Mouse (Mus musculus) neural tube, embryonic 11.5 days (tissue): ENCODE measurements around the gene Nup153. TPM values are rescaled to one million over a fixed set of nuclear protein-coding genes. Genes with fewer than 3 reads are reported as not detected.

Experiments used
- ATAC-seq: fragments of 200-750 bp; cut with Nextera tagmentation; 2 replicates; pipeline ENCODE4 v1.8.0; 2017; ENCODE audit warnings: moderate number of reproducible peaks, mild to moderate bottlenecking, moderate TSS enrichment, moderate library complexity; ENCODE audit not compliant: insufficient read depth, low FRiP score, low TSS enrichment
- DNase-seq: peaks from one replicate; pipeline ENCODE4 v3.0.0-alpha.2; 2015; ENCODE audit warnings: low spot score
- H3K27ac ChIP-seq: fragments of 300-500 bp; sonication (generic); 2 replicates; pipeline ENCODE4 v1.5.1; 2014; ENCODE audit warnings: low read depth, mild to moderate bottlenecking, low read length
- H3K27me3 ChIP-seq: fragments of 300-500 bp; sonication (generic); 2 replicates; pipeline ENCODE4 v1.6.1; 2014; ENCODE audit warnings: mild to moderate bottlenecking, low read length, mixed read lengths; ENCODE audit not compliant: control insufficient read depth, insufficient read depth
- H3K36me3 ChIP-seq: fragments of 300-500 bp; sonication (generic); 2 replicates; pipeline ENCODE4 v1.6.1; 2014; ENCODE audit warnings: mild to moderate bottlenecking, low read length, moderate library complexity, mixed read lengths; ENCODE audit not compliant: control insufficient read depth, insufficient read depth
- H3K4me1 ChIP-seq: fragments of 300-500 bp; sonication (generic); 2 replicates; pipeline ENCODE4 v1.6.1; 2014; ENCODE audit warnings: low read length, mixed read lengths; ENCODE audit not compliant: control insufficient read depth, insufficient read depth
- H3K4me2 ChIP-seq: fragments of 300-500 bp; sonication (generic); 2 replicates; pipeline ENCODE4 v1.6.1; 2014; ENCODE audit warnings: low read depth, mild to moderate bottlenecking, moderate library complexity
- H3K4me3 ChIP-seq: fragments of 300-500 bp; sonication (generic); 2 replicates; pipeline ENCODE4 v1.5.1; 2014; ENCODE audit warnings: low read depth, low read length
- H3K9ac ChIP-seq: fragments of 300-500 bp; sonication (generic); 2 replicates; pipeline ENCODE4 v1.6.1; 2014; ENCODE audit warnings: mild to moderate bottlenecking, low read length
- H3K9me3 ChIP-seq: fragments of 300-500 bp; sonication (generic); 2 replicates; pipeline ENCODE4 v1.6.1; 2016; ENCODE audit warnings: low read length; ENCODE audit not compliant: control insufficient read depth
- WGBS: fragments of 180-500 bp; shearing (Covaris S2); extraction: QIAGEN DNeasy Blood & Tissue Kit; methylation state at CpG from one replicate; pipeline ENCODE4 v1.1.7; 2014; 5-methylcytosine and 5-hydroxymethylcytosine counted together
- polyA plus RNA-seq: library from polyadenylated mRNA; unstranded; fragments of >200 nt; fragmentation: Nextera tagmentation; extraction: Ambion mirVana; gene quantifications from 2 replicates; pipeline ENCODE4 v1.2.1, GENCODE M21; 2014

The Nup153 gene
- polyA plus RNA-seq, 1 experiment from 2014 or later: 40.4 TPM

DNA sequence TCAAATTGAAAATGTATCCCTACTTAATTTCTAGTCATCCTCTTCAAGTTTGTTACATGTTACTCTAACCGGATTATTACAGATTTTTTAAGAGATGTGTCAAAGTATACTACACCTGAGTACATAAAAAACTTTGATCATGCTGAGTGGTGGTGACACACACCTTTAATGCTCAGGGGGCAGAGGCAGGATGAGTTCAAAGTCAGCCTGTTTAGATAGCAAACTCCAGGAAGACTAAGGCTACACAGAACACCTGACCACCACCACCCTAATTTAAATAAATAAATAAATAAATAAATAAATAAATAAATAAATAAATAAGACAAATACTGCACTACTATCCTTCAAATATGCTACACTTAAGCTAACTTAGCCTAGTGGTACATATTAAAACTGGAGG, 31.8 kb downstream of the Nup153 start:
- ATAC-seq: no peak
- Histone ChIP-seq H3K9ac (no peak overlapping the region), H3K27me3 (no peaks in the 10 kb centered on the region), H3K9me3 (no peaks in the 10 kb centered on the region), H3K4me1 (no peaks in the 10 kb centered on the region), H3K27ac (no peak overlapping the region), H3K4me2 (no peak overlapping the region), H3K36me3 (peaks cover 5% of the 10 kb centered on the region), H3K4me3 (no peak overlapping the region)
- WGBS: 92% methylated on average over 1 of the region's 1 CpGs
- DNase-seq: no peak

DNA sequence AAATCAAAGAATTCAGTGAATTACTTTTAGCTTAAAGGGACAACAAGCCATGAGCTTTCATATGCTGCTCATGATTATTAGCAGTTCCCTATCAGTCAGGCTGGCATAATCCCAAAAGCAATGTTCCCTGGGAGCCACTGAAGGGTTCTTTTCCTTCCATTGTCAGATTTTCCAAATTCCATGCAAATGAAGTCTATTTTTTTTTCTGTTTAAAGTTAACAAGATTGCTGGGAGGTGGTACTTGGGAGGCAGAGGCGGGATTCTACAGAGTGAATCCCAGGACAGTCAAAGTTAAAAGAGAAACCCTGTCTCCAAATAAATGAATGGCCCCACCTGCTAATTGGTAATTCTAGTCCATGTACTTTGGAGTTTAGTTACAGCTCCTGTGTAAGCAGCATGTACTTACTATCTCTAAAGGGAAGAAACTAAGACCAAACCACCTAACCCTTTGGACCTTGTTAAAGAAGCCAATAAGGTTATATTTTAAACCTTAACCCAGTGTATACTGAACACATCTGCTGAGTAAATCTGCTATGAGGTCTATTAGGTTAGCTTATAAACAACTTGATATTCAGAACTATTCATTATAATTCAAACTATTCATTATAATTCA, 32.3 kb downstream of the Nup153 start:
- H3K4me3 ChIP-seq: no peak overlapping the region
- 77% methylated on average over 1 of the region's 1 CpGs for WGBS
- H3K4me1 ChIP-seq: no peaks in the 10 kb centered on the region
- no peak for ATAC-seq
- no peak for DNase-seq
- no peaks in the 10 kb centered on the region for H3K27me3 ChIP-seq
- peaks cover 5% of the 10 kb centered on the region for H3K36me3 ChIP-seq
- no peak overlapping the region for H3K4me2 ChIP-seq
- H3K9ac ChIP-seq: no peak overlapping the region
- H3K9me3 ChIP-seq: no peaks in the 10 kb centered on the region
- no peak overlapping the region for H3K27ac ChIP-seq

DNA sequence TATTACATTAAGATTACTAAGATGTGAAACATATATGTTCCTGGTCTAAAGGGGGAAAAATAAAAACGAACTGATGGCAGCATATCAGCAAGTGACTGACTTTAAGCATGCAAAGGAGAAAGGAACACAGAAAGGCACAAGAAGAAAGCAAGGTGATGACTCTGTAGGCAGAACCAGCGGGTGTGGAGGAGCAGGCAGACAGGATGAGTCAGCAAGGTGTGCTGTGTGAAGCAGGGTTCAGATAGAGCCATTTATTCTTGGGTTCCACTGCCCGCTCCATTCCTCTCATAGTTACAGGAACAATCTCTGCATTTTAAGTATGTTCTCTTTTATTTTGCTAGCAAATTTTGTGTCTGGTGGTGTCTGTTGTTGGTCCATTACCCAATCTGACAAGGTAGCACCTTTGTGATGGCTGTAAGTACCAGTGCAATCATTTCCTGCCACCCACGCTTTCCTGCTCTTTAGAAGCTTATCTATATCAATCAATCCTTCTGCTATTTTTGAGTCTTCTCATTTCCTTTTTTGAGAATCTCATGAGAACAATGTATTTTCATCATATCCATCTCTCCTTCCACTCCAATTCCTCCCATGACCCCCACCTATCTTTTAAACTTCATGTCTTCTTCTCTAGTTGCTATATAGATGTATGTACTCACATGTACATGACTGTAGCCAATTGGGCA, 37.0 kb downstream of the Nup153 start:
- 95% methylated on average over 4 of the region's 4 CpGs for WGBS
- ATAC-seq (no peak), DNase-seq (no peak)

DNA sequence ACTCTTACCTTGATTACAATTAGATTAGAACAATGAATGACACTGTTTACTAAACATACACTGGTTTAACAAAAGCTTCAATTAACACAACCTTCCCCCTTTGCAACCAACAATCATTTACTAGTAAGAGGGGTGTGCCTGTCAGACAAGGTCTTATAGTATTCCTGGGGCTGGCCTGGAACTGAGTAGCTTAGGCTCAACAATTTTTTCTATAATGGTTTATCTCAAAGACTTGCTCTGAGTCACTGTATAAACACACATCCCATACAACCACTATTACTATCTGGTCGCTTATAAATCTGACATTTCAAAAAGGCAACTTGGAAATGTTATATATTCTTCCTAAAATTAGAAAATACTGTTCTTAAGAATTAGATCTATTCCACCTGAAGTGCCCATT, 44.4 kb downstream of the Nup153 start:
- Histone ChIP-seq H3K4me3 (no peak overlapping the region), H3K27ac (no peak overlapping the region), H3K9ac (no peak overlapping the region), H3K4me2 (no peak overlapping the region), H3K36me3 (peaks cover 6% of the 10 kb centered on the region), H3K4me1 (no peaks in the 10 kb centered on the region), H3K9me3 (no peaks in the 10 kb centered on the region), H3K27me3 (no peaks in the 10 kb centered on the region)
- DNase-seq (no peak), ATAC-seq (no peak)
- WGBS: 92% methylated on average over 1 of the region's 1 CpGs

More for the DNA sequence above, 37.0 kb downstream of the Nup153 start:
- H3K27me3 ChIP-seq: no peaks in the 10 kb centered on the region
- H3K9me3 ChIP-seq: no peaks in the 10 kb centered on the region
- peaks cover 9% of the 10 kb centered on the region for H3K36me3 ChIP-seq
- no peaks in the 10 kb centered on the region for H3K4me1 ChIP-seq
- no peak overlapping the region for H3K4me2 ChIP-seq
- no peak overlapping the region for H3K9ac ChIP-seq
- no peak overlapping the region for H3K27ac ChIP-seq
- H3K4me3 ChIP-seq: no peak overlapping the region

DNA sequence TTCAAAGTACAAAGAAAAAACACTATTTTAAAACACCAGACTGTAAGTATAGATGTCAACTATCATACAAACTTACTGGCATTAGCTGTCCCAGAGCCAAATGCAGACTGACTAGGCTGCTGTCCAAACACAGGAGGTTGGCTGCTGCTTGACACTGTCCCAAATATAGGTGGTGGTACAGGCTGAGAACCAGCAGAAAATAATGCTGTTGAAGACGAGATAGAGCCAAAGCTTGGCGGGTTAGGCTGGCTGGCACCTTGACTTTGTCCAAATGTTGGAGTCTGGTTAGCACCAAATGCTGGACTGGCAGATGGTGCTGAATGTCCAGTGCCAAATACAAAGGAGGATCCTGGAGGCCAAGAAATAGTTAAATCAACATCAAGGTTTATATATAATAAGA, 44.8 kb downstream of the Nup153 start:
- H3K9me3 ChIP-seq: no peaks in the 10 kb centered on the region
- H3K27me3 ChIP-seq: no peaks in the 10 kb centered on the region
- 97% methylated on average over 2 of the region's 2 CpGs for WGBS
- DNase-seq: no peak
- H3K4me3 ChIP-seq: no peak overlapping the region
- ATAC-seq: no peak
- no peaks in the 10 kb centered on the region for H3K4me1 ChIP-seq
- no peak overlapping the region for H3K4me2 ChIP-seq
- H3K36me3 ChIP-seq: peaks cover 6% of the 10 kb centered on the region
- H3K27ac ChIP-seq: no peak overlapping the region
- H3K9ac ChIP-seq: no peak overlapping the region

DNA sequence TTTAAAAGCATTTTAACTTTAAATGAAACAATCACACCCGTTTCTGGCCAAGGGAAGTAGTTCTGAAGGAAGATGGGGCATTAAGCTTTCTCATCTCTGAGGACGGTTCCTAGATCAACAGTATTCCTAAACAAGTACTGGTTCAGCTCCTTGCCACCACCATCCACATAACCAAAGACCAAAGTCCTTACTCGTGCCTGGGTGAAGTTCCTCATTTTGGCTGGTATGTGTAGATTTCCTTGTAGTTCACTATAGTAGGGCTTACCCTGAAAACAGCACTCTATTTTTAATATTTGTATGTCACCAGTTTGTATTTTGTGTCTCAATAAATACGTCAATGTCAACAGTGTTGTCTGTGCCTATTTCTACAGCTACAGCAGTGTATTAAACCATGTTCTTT, 50.0 kb downstream of the Nup153 start:
- H3K36me3 ChIP-seq: no peaks in the 10 kb centered on the region; the same call in 1 of the 2 replicates

DNA sequence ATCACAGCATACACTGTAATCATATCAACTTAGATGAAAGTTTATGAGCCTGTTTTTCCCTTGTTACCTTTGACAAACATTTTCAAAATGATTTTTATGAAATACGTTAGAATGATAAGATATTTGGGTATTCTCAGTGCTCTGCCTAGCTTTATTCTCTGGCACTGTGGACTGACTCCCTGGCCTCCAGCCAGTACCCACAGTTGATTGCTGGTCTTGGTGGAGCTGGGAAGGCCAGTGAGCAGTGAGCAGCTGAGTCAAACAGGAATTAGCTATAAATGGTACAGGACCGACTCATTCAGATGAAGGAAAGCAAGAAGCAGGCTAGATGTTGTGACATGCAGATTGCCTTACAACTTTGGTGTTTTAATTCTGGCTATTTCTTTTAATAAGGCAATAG, 53.1 kb downstream of the Nup153 start:
- Histone ChIP-seq H3K36me3 (no peaks in the 10 kb centered on the region; the same call in 1 of the 2 replicates), H3K9ac (no peak overlapping the region), H3K4me3 (no peak overlapping the region), H3K9me3 (no peaks in the 10 kb centered on the region), H3K4me2 (no peak overlapping the region), H3K27me3 (no peaks in the 10 kb centered on the region), H3K27ac (no peak overlapping the region), H3K4me1 (peaks cover 8% of the 10 kb centered on the region; the same call in 1 of the 2 replicates)
- ATAC-seq (no peak), DNase-seq (no peak)
- WGBS: 85% methylated on average over 2 of the region's 2 CpGs

More for the DNA sequence above, 50.0 kb downstream of the Nup153 start:
- DNase-seq (no peak), ATAC-seq (no peak)
- H3K9me3 ChIP-seq: no peaks in the 10 kb centered on the region
- no peak overlapping the region for H3K4me3 ChIP-seq
- no peak overlapping the region for H3K9ac ChIP-seq
- H3K27me3 ChIP-seq: no peaks in the 10 kb centered on the region
- no peaks in the 10 kb centered on the region for H3K4me1 ChIP-seq
- H3K4me2 ChIP-seq: no peak overlapping the region
- H3K27ac ChIP-seq: no peak overlapping the region
- WGBS: 88% methylated on average over 4 of the region's 4 CpGs

DNA sequence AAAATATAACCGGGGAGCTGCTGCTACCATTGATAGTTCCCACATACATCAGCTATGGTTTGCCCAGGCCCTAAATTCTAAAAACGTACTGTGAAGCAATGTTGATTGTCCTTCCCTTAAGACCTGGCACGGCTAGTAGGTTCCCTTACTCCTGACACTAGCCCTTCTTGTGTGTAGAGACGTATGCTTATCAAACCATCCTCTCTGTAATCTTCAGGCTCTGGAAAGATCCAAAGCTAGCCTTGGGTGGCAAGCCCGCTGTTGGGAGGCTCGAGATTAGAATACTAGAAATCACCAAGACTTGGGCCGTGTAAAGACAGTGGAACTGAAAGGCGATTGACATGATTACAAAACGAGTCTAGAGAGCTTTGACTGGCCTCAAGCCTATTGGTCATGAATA, 57.2 kb downstream of the Nup153 start:
- no peak for DNase-seq
- WGBS: 72% methylated on average over 9 of the region's 9 CpGs
- H3K9ac ChIP-seq: no peak overlapping the region; the same call in 1 of the 2 replicates

More for the DNA sequence above, 57.2 kb downstream of the Nup153 start:
- Histone ChIP-seq H3K27me3 (no peaks in the 10 kb centered on the region), H3K4me3 (peak overlapping the region; percentile 91), H3K9me3 (no peaks in the 10 kb centered on the region), H3K4me1 (peaks cover 8% of the 10 kb centered on the region; the same call in 1 of the 2 replicates), H3K36me3 (no peaks in the 10 kb centered on the region), H3K27ac (no peak overlapping the region), H3K4me2 (peak overlapping the region; percentile 71)
- no peak for ATAC-seq
